ENCODE assay signal across 8 mouse cellular contexts in the genomic region with DNA sequence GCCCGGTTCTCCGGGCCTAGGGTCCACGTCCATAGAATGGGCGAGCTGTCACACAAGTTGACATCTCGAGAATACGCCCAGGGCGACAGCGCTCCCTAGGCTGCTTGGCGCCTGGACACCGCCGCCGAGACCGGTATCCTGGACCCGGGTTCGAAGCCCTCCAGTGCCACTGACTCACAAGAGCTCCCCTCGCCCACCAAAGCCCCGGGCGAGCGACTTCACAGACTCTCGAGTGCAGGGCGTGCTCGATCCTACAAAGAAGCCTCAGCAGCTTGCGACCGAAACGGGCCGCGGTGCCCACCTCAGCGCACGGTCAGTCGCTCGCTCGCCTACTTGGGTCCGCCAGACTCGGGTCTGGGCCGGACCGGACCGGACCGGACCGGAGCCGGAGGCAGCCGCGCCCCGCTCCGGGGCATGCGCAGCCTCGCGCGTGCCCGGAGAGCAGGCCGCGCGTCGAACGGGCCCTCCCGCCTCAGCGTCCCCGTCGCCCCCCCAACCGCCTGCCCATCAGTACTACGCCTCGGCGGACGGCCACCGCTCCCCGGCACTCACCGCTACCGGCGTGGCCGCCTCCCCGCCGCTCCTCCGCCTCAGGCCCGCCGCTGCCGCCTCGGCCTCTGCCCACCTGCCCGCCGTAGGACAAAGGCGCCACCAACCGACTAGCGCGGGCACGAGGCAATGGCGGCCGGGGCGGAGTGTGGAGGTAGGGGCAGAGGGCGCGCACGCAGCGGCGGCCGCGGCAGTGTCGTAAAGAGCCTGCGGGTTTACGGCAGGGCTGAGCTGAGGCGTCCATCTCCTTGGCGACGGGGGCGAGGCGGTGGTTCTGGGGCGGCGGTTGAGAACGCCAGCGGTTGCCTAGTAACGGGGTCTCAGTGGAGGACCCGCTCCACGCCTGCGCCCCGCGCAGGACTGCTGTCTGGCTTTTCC. TPM values are rescaled to one million over a fixed set of nuclear protein-coding genes. Genes with fewer than 3 reads are reported as not detected.
DNase-seq lines count a peak whose midpoint lies in the region; ATAC-seq and TF ChIP-seq lines count a peak whose summit lies in the region.

Gene Ncoa5, minus strand, starts transcription at position 737 of the 927 bp plus-strand sequence.

- intact Hi-C loops in heart, postnatal 10 days (cut with DNase I) = loop anchor here (5.0 kb wide), 1 partner anchor 212 kb away; the partner anchor contains the start of gene Zswim1

- H3K4me1 ChIP-seq in E14TG2a.4 (replicated peaks; ENCODE audit: low read depth, low read length) = peaks cover 42% of the 10 kb centered on the region
- H3K4me1 ChIP-seq in forebrain, embryonic 13.5 days = peaks cover 38% of the 10 kb centered on the region
- peaks cover 14% of the 10 kb centered on the region for H3K4me1 ChIP-seq in liver, postnatal 0 days (ENCODE audit: insufficient read depth)
- H3K4me1 ChIP-seq in neural tube, embryonic 14.5 days (ENCODE audit: control insufficient read depth, insufficient read depth, low read length) = peaks cover 27% of the 10 kb centered on the region

- peak within 1 kb of the TSS; percentile 99 for H3K9ac ChIP-seq in forebrain, embryonic 13.5 days
- H3K9ac ChIP-seq in liver, postnatal 0 days (replicated peaks) = peak within 1 kb of the TSS; percentile 87
- H3K9ac ChIP-seq in neural tube, embryonic 14.5 days (replicated peaks; ENCODE audit: low read depth, low read length) = peak within 1 kb of the TSS; percentile 97

- H3K4me2 ChIP-seq in forebrain, embryonic 13.5 days = peak within 1 kb of the TSS; percentile 81
- H3K4me2 ChIP-seq in liver, postnatal 0 days (ENCODE audit: low read depth, low read length) = peak within 1 kb of the TSS; percentile 80
- peak within 1 kb of the TSS; percentile 87 for H3K4me2 ChIP-seq in neural tube, embryonic 14.5 days (ENCODE audit: low read depth, low read length)

- under 1% methylated on average over 110 of the region's 111 CpGs for WGBS in forebrain, embryonic 13.5 days
- under 1% methylated on average over 107 of the region's 111 CpGs for WGBS in large intestine, adult 2 months
- WGBS in liver, postnatal 0 days (ENCODE audit: insufficient replicate concordance) = 3% methylated on average over 94 of the region's 111 CpGs
- 0% methylated on average over 100 of the region's 111 CpGs for WGBS in neural tube, embryonic 14.5 days

- ATAC-seq in forebrain, embryonic 13.5 days = peak; percentile 98
- peak; percentile 98 for ATAC-seq in liver, postnatal 0 days
- peak; percentile 97 for ATAC-seq in neural tube, embryonic 14.5 days (ENCODE audit: low read depth)

- peak; percentile 92 for DNase-seq in c-Kit-positive CD71-positive TER-119-positive erythroid progenitor cells, embryonic 14.5 days (ENCODE audit: low spot score)
- DNase-seq in heart, postnatal 10 days = peak; percentile 98 to 99
- peak; percentile 81 for DNase-seq in large intestine, adult 2 months (ENCODE audit: low read depth, low spot score)
- DNase-seq in liver, postnatal 0 days = peak; percentile 97
- DNase-seq in testis, postnatal 10 days (ENCODE audit: low spot score) = peak; percentile 99

- H3K27me3 ChIP-seq in E14TG2a.4 (ENCODE audit: insufficient read depth, low read length) = peaks cover 14% of the 10 kb centered on the region; the same call in 1 of the 2 replicates
- no peaks in the 10 kb centered on the region for H3K27me3 ChIP-seq in forebrain, embryonic 13.5 days
- no peaks in the 10 kb centered on the region for H3K27me3 ChIP-seq in liver, postnatal 0 days (ENCODE audit: insufficient read depth, low read length)
- H3K27me3 ChIP-seq in neural tube, embryonic 14.5 days (ENCODE audit: control insufficient read depth, insufficient read depth, low read length) = no peaks in the 10 kb centered on the region; the same call in 1 of the 2 replicates

- H3K36me3 ChIP-seq in E14TG2a.4 (ENCODE audit: insufficient read depth, low read length) = no peaks in the 10 kb centered on the region
- no peaks in the 10 kb centered on the region for H3K36me3 ChIP-seq in forebrain, embryonic 13.5 days (ENCODE audit: poor library complexity, severe bottlenecking)
- no peaks in the 10 kb centered on the region for H3K36me3 ChIP-seq in liver, postnatal 0 days (replicated peaks; ENCODE audit: insufficient read depth, low read length)
- no peaks in the 10 kb centered on the region for H3K36me3 ChIP-seq in neural tube, embryonic 14.5 days (ENCODE audit: control insufficient read depth, insufficient read depth, low read length)

- no peak for TF ChIP-seq EP300 in liver, postnatal 0 days (IDR thresholded peaks at IDR 0.05; ENCODE audit: low read depth)

- peak within 1 kb of the TSS; percentile 94 for H3K4me3 ChIP-seq in E14TG2a.4 (replicated peaks; ENCODE audit: low read length)
- H3K4me3 ChIP-seq in forebrain, embryonic 13.5 days = peak within 1 kb of the TSS; percentile 96
- peak within 1 kb of the TSS; percentile 71 for H3K4me3 ChIP-seq in liver, postnatal 0 days (ENCODE audit: low read depth, low read length)
- peak within 1 kb of the TSS; percentile 98 for H3K4me3 ChIP-seq in neural tube, embryonic 14.5 days (ENCODE audit: low read depth, low read length)

- H3K27ac ChIP-seq in forebrain, embryonic 13.5 days = peak within 1 kb of the TSS; percentile 90
- peak within 1 kb of the TSS; percentile 83 for H3K27ac ChIP-seq in liver, postnatal 0 days (ENCODE audit: low read depth)
- H3K27ac ChIP-seq in neural tube, embryonic 14.5 days (ENCODE audit: low read depth, low read length) = peak within 1 kb of the TSS; percentile 92

- no peaks in the 10 kb centered on the region for H3K9me3 ChIP-seq in E14TG2a.4 (ENCODE audit: low read length)
- H3K9me3 ChIP-seq in forebrain, embryonic 13.5 days (replicated peaks) = no peaks in the 10 kb centered on the region
- no peaks in the 10 kb centered on the region for H3K9me3 ChIP-seq in liver, postnatal 0 days (ENCODE audit: low read length)
- no peaks in the 10 kb centered on the region for H3K9me3 ChIP-seq in neural tube, embryonic 14.5 days (ENCODE audit: control insufficient read depth, low read length)

- no peak for TF ChIP-seq CTCF in E14TG2a.4 (conservative IDR thresholded peaks at IDR 0.05; ENCODE audit: low read length)
- peak; percentile 42 for TF ChIP-seq CTCF in liver, postnatal 0 days (IDR thresholded peaks at IDR 0.05; ENCODE audit: low read depth)

RNA-seq across cellular contexts. Expression of gene Ncoa5, which starts in this region (rescaled TPM):
- polyA plus RNA-seq in forebrain, embryonic 13.5 days (2015; fragmentation: Nextera tagmentation; extraction: Ambion mirVana) = 131 and 134 TPM in 2 replicates
- 10 to 100 TPM; 24.6 to 26.1 TPM for total RNA-seq in heart, postnatal 10 days (2021)
- 18.1 and 22.0 TPM in 2 replicates for polyA plus RNA-seq in large intestine, adult 2 months (2012; rRNA removed)
- polyA plus RNA-seq in liver, postnatal 0 days (2015; fragmentation: Nextera tagmentation; extraction: Ambion mirVana) = 7.5 and 8.1 TPM in 2 replicates
- polyA plus RNA-seq in neural tube, embryonic 14.5 days (2014; fragmentation: Nextera tagmentation; extraction: Ambion mirVana) = 79.5 and 98.9 TPM in 2 replicates

Comparison
In these comparisons a context has a peak if more than half of its experiments do, and no peak if none do; other contexts are left out.
1. Peak in every context shown above with its lines: DNase-seq, ATAC-seq, H3K4me3 ChIP-seq and H3K27ac ChIP-seq.